Mouse (Mus musculus) retina, adult 2 months (tissue): ENCODE data around the gene Kifap3.
A peak's percentile ranks its signal among the peaks of the same experiment; 100 is the strongest.

Experiments
- DNase-seq: peaks from one replicate; pipeline ENCODE4 v3.0.0-alpha.2; 2012; ENCODE audit warnings: low read depth, low spot score

Gene Kifap3

DNA sequence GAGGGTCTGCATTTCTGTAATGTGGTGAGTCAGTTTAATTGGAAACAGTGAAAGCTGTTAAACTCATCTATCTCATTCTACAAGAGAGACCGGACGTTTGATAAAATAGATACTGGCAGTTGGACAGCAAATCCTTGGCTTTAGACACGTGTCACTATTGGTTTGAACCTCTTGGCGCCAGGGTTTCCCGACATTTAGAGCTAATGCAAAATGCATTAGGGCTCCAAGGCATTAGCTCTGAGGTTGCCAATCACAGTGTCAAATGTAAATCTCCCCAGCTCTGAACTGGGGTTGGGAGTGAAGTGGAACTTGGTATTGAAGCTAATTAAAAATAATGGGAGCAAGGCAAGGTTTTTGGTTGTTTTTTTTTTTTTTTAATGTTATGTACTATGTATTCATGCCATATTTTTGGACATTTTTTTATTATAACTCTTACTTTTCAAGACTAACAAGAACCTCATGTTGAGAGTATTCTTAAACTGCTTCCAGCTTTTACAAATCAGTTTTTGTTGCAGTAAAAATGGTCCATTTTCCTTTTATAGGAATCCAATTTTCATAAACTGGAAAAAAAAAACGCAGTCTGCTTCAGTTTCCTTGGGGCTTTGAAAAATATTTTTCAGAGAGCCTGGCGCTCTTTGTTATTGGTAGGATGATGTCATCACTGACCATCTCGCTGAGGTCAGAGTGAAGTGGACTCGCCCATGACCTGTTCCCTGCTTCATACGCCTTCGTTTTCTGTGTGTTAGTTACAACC lies 114.6 kb downstream of the Kifap3 start:
- DNase-seq: no peak

- no peak for DNase-seq
These were observed 118.9 kb downstream of the Kifap3 start for GRCm38 (mm10) chr1:163898291-163898764.

- DNase-seq: no peak
These were observed 120.2 kb downstream of the Kifap3 start for GRCm38 (mm10) chr1:163899575-163899974.

DNA sequence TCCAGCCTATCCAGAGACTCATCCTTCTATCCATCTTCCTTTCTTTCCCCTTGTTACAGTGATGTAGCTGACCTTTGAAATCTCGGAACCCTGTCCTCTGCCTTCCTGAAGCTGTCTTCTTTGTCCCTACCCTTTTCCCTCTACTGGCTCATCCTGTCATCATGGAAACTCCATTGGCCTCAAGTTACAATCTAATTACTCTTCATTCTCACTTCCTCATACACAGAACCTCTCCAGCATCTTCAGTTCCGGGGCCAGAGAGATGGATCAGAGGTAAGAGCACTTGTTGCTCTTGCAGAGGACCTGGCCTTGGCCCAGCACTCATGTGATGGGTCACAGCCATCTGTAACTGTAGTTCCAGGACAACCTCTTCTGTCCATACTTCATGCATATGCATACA lies 120.8 kb downstream of the Kifap3 start:
- DNase-seq: no peak

DNA sequence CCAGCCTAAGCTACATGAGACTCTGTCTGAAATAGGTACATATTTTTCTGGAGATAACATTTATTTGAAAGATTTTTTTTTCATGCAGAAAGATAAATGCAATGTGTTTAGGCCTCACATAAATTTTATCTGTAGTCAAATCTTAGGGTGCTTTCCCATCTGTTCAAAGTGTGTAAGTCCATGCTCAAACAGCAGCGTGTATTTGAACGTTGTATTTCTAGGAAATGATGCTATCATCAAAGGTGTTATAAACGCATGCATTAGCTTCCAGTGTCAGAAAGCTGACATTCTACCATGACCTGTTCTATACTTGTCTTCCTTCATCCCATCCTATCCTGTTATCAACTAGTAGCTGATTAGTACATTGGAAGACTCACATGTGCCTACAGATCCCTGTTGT lies 124.0 kb downstream of the Kifap3 start:
- no peak for DNase-seq

DNA sequence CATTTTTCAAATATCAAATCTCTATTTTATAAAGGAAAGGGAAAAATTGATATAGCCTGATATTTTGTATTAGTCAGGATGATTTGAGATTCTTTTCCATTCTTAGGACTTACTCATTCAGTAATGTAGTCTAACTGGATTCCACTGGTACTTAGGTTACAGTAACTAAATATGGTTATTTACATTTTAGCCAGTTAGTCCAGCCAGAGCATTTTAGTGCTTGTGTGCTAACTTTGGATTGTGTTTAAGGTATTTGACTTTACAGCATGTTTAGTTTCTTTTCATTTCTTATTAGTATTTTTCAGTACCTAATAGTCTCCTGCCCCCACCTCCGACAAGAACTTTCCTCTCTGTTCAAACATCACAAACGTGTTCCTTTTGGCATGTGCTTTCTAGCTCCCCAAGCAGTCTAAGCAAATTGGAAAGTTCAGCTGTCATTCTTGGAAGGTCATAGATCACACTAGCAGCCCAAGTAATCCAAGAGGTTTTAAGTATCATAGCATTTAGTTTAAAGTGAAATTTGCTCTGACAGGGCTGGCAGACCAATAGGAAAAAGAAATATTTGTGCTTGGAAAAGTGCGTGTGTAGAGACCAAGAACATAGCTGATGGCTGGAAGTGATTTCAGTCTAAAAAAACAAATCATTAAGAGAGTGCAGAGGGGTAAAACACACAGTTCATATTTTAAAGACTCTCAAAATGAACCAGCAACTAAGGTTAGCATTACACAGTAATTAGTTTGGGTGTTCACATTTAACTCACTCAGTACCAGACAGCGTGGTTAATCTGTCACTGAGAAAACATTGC lies 127.8 kb downstream of the Kifap3 start:
- no peak for DNase-seq

- no peak for DNase-seq
These were observed 129.0 kb downstream of the Kifap3 start for GRCm38 (mm10) chr1:163908389-163908788.

DNA sequence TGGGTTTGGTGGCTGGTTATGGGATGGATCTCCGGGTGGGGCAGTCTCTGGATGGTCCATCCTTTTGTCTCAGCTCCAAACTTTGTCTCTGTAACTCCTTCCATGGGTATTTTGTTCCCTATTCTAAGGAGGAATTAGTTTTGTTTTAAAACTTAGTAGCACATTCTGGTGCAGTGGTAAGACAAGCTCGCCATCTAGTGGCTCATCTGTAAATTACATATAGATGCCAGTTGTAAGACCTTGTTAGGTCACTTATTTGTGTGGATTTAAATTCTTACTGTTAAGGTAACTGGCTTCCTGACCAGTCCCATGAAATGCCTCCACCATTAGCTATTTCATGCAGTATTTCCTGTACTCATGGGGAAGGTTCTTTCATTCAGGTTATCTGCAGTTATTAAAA lies 131.0 kb downstream of the Kifap3 start:
- DNase-seq: peak; percentile 18

DNA sequence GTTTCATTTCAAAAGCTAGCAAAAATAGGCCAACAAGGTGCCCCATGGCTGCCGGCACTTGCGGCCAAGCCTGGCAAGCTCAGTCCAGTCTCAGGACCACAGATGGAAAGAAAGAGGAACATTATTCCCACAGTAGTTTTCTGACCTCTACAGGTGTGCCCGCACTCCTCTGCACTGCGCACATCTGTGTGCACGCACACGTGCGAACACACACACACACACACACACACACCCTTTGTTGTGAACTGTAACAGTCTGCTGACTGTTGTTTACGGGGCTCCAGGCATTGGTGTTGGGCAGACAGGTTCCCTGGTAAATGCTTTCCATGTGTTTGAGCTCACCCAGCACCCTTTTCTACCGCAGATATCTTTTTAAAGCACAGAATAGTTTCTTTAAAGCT lies 131.4 kb downstream of the Kifap3 start:
- no peak for DNase-seq

DNA sequence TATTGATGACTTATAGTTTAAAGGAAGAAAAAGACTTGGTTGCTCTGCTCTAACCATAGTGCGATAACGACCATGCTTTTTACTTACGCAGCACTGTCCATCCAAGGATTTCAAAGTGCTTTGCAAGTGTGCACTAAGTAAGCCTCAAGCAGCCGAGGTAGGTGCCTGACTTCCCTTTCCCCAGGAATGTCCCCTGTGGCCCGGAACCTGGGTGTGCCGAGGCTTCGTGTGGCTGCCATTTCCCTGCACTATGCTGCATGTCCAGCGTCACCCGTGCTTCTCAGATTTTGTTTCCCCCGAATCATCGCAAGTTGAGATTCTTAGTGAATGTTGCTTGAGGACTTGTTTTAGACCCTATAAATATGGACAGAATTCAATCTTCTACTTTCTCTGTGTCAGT lies 132.6 kb downstream of the Kifap3 start:
- no peak for DNase-seq

DNA sequence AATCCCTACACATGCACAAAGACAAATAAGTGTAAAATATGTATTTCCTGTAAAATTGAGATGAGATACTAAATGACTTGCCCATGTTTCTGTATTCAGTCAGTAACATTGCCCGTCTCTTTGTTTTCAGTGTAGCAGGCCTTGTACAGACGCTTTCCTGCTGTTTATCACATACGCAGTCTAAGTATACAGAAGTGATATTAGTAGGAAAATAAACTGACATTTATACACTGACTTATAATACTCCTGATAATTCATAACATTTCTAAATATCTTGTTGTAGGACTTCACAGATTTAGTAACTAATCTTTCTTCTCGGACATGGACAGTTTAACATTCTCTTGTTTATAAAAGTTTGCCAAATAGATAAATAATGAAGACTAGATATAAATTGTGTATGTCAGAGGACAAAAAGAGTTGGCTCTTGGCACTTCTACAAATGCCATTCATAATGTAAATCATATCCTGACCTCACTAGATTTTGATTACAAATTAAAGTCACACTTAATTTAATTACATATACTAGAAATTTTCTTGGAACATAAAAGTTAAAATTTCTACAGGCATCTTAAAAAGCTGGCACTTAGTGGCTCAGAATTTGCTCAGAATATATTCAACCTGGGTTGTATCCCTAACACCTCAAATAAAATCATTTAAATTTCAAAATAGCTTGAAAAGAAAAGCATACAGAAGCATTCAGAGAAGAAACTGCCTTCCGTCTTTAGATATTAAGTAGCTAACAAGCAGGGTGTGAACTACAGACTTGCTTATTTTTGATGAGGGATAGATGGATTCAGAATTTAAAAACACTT lies 138.2 kb downstream of the Kifap3 start:
- no peak for DNase-seq

GRCm38 (mm10) chr1:163924093-163924492 lies 144.7 kb downstream of the Kifap3 start:
- DNase-seq: no peak

GRCm38 (mm10) chr1:163928846-163929245 lies 149.5 kb downstream of the Kifap3 start, which contains the start of gene Scyl3:
Gene Scyl3 (plus strand): TSS chr1:163929100.
- no peak for DNase-seq

GRCm38 (mm10) chr1:163929636-163930457 lies 150.5 kb downstream of the Kifap3 start:
- peak; percentile 90 for DNase-seq

GRCm38 (mm10) chr1:163930458-163930794 lies 151.0 kb downstream of the Kifap3 start:
- DNase-seq: no peak

DNA sequence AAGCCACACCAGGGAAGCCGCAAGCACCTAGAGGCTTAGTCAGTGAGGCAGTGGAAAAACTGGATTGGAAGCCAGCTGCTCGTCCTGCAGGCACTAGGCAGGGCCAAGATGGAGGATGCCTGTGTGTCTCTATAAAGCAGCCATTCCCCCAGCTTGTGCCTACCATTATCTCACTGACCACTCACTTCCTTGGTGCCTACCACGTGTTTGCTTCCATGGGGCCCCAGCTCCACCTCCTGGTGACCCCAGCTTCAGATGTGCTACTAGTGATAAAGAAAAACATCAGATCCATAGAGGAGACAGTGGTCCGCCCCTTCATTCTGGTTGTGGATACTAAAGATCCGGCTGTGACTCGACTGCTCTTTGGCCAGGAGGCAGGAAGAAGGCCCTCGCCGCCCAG lies 152.4 kb downstream of the Kifap3 start:
- no peak for DNase-seq

- DNase-seq: no peak
These were observed 155.2 kb downstream of the Kifap3 start for GRCm38 (mm10) chr1:163934591-163934990.

- DNase-seq: no peak
These were observed 162.7 kb downstream of the Kifap3 start for GRCm38 (mm10) chr1:163942056-163942455.

- DNase-seq: no peak
These were observed 174.0 kb downstream of the Kifap3 start for GRCm38 (mm10) chr1:163953396-163953795.

GRCm38 (mm10) chr1:163958036-163958435 lies 178.7 kb downstream of the Kifap3 start:
- no peak for DNase-seq

GRCm38 (mm10) chr1:163964008-163964689 lies 184.8 kb downstream of the Kifap3 start:
- DNase-seq: no peak
